Mouse (Mus musculus): ENCODE measurements around the gene Hadhb. TPM values are rescaled to one million over a fixed set of nuclear protein-coding genes. Genes with fewer than 3 reads are reported as not detected.

Gene Hadhb
- polyA plus RNA-seq, 1 experiment from 2014 or later, result 194 TPM

- peaks cover 22% of the 10 kb centered on the region for H3K27me3 ChIP-seq (ENCODE audit: insufficient read depth, low read length)
- H3K27ac ChIP-seq (ENCODE audit: low read length), result no peak overlapping the region
- 0 out of 2 replicates have a peak, but pooled peaks cover 3% of the 10 kb centered on the region for H3K36me3 ChIP-seq (ENCODE audit: insufficient read depth, low read length)
- H3K4me2 ChIP-seq (replicated peaks; ENCODE audit: low read depth, low read length), result no peak overlapping the region
- no peak overlapping the region for H3K4me3 ChIP-seq (ENCODE audit: low read length)
- 61% methylated on average over 3 of the region's 3 CpGs for WGBS
- no peak for ATAC-seq (ENCODE audit: low FRiP score, low TSS enrichment)
- H3K9me3 ChIP-seq (ENCODE audit: low read length), result no peaks in the 10 kb centered on the region
- H3K4me1 ChIP-seq (ENCODE audit: insufficient read depth, low read length), result peaks cover 39% of the 10 kb centered on the region
- no peak overlapping the region for H3K9ac ChIP-seq (replicated peaks; ENCODE audit: low read length)
Measured at GRCm38 (mm10) chr5:30111771-30112170, 43.3 kb upstream of the Hadhb start.

DNA sequence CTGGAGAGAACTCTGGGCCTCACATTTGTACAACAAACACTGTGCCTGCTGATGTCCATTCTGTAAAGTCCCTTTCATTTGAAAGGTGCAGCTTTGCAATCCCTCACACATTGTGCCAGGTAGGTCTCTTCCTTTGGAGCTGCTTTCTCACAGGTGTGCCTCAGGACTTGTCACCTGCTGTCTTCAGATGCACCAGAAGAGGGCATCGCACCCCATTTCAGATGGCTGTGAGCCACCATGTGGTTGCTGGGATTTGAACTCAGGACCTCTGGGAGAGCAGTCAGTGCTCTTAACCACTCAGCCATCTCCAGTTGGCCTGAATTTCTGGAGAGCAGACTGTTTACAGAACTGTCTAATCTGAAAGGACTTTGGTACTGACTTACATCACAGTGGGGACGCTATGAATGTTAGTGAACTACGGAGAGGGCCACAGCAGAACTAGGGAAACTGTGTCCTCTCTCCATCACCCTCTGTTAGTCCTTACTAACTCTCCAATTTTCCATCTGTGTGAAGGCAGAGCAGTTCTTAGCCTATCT lies 42.4 kb upstream of the Hadhb start:
- Histone ChIP-seq H3K9ac (replicated peaks; ENCODE audit: low read length) (no peak overlapping the region), H3K27ac (ENCODE audit: low read length) (no peak overlapping the region), H3K4me3 (ENCODE audit: low read length) (no peak overlapping the region), H3K36me3 (ENCODE audit: insufficient read depth, low read length) (0 out of 2 replicates have a peak, but pooled peaks cover 5% of the 10 kb centered on the region), H3K4me2 (replicated peaks; ENCODE audit: low read depth, low read length) (no peak overlapping the region), H3K27me3 (ENCODE audit: insufficient read depth, low read length) (peaks cover 15% of the 10 kb centered on the region), H3K4me1 (ENCODE audit: insufficient read depth, low read length) (peaks cover 30% of the 10 kb centered on the region), H3K9me3 (ENCODE audit: low read length) (no peaks in the 10 kb centered on the region)
- WGBS, result 85% methylated on average over 3 of the region's 3 CpGs
- ATAC-seq (ENCODE audit: low FRiP score, low TSS enrichment), result no peak

GRCm38 (mm10) chr5:30113881-30114760 lies 40.9 kb upstream of the Hadhb start:
- no peaks in the 10 kb centered on the region for H3K9me3 ChIP-seq (ENCODE audit: low read length)
- no peak overlapping the region for H3K27ac ChIP-seq (ENCODE audit: low read length)
- H3K4me3 ChIP-seq (ENCODE audit: low read length), result peak overlapping the region; percentile 60
- peak overlapping the region; percentile 94 for H3K4me2 ChIP-seq (replicated peaks; ENCODE audit: low read depth, low read length)
- under 1% methylated on average over 103 of the region's 103 CpGs for WGBS
- peaks cover 15% of the 10 kb centered on the region for H3K27me3 ChIP-seq (ENCODE audit: insufficient read depth, low read length)
- ATAC-seq (ENCODE audit: low FRiP score, low TSS enrichment), result peak; percentile 76
- H3K36me3 ChIP-seq (ENCODE audit: insufficient read depth, low read length), result peaks cover 15% of the 10 kb centered on the region; the same call in 1 of the 2 replicates
- H3K4me1 ChIP-seq (ENCODE audit: insufficient read depth, low read length), result peaks cover 28% of the 10 kb centered on the region
- H3K9ac ChIP-seq (replicated peaks; ENCODE audit: low read length), result peak overlapping the region; percentile 73

DNA sequence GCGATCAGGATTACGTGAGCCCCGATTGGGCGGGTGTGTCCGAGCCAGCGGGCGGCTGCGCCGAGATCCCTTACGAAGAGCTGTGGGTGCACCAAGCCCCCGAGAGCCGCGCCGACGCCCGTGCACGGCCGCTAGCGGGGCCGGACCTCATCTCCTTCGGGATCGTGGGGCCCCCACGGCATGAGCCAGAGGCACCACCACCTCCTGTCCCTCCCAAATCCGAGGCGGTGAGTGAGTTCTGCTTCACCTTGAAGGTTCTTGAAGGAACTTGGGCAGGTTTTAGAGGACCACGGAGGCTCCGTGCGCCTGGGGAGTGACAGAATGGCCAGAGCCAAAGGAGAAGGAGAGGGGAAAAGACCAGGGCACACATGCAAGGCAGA lies 40.3 kb upstream of the Hadhb start:
- Histone ChIP-seq H3K27ac (ENCODE audit: low read length) (no peak overlapping the region), H3K27me3 (ENCODE audit: insufficient read depth, low read length) (peaks cover 15% of the 10 kb centered on the region), H3K4me1 (ENCODE audit: insufficient read depth, low read length) (peaks cover 28% of the 10 kb centered on the region), H3K36me3 (ENCODE audit: insufficient read depth, low read length) (peaks cover 15% of the 10 kb centered on the region; the same call in 1 of the 2 replicates), H3K9ac (replicated peaks; ENCODE audit: low read length) (peak overlapping the region; percentile 73), H3K4me3 (ENCODE audit: low read length) (peak overlapping the region; percentile 60), H3K4me2 (replicated peaks; ENCODE audit: low read depth, low read length) (peak overlapping the region; percentile 94), H3K9me3 (ENCODE audit: low read length) (no peaks in the 10 kb centered on the region)
- 1% methylated on average over 28 of the region's 28 CpGs for WGBS
- no peak; the same call in 1 of the 2 replicates for ATAC-seq (ENCODE audit: low FRiP score, low TSS enrichment)

DNA sequence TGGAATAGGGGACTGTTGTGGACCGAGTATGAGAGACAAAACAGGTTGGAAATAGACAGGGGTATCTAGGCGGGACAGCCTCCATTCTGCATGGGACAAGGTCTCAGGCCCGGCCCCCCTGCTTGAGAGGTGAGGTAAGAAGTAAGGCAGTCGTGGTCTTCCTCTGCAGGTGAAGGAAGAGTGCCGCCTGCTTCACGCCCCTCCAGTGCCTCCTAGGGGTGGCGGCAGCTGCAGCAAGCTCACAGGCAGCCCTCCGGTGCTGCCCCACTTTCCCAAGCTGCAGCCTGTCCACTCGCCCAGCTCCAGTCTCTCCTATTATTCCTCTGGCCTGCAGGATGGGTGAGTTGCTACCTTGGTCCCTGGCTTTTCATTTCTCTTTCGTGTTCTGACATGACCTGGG lies 39.3 kb upstream of the Hadhb start:
- H3K9ac ChIP-seq (replicated peaks; ENCODE audit: low read length), result no peak overlapping the region
- ATAC-seq (ENCODE audit: low FRiP score, low TSS enrichment), result no peak
- no peak overlapping the region for H3K27ac ChIP-seq (ENCODE audit: low read length)
- peaks cover 18% of the 10 kb centered on the region for H3K4me1 ChIP-seq (ENCODE audit: insufficient read depth, low read length)
- H3K4me3 ChIP-seq (ENCODE audit: low read length), result no peak overlapping the region
- H3K9me3 ChIP-seq (ENCODE audit: low read length), result no peaks in the 10 kb centered on the region
- H3K4me2 ChIP-seq (replicated peaks; ENCODE audit: low read depth, low read length), result no peak overlapping the region
- peaks cover 21% of the 10 kb centered on the region; the same call in 1 of the 2 replicates for H3K36me3 ChIP-seq (ENCODE audit: insufficient read depth, low read length)
- peaks cover 15% of the 10 kb centered on the region for H3K27me3 ChIP-seq (ENCODE audit: insufficient read depth, low read length)
- WGBS, result 33% methylated on average over 10 of the region's 10 CpGs

DNA sequence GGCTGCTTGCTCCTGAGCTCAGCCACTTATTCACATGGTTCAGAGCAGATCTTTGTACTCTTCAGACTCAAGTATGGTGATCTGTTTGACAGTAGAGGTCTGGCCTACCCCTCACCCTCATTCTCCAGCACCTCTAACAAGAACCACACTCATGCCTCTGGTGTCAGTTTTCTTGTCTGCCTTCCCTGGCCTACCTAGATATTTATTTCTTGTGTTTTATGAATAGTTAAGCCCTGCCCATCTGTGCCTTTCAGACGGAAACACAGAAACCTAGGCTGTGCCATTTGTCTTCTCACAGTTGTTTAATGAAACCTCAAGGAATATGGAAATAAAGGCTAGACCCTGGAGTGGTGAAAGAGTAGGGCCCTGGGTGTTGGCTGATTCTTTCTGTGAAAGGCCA lies 37.0 kb upstream of the Hadhb start:
- H3K9ac ChIP-seq (replicated peaks; ENCODE audit: low read length), result no peak overlapping the region
- H3K4me3 ChIP-seq (ENCODE audit: low read length), result no peak overlapping the region
- no peak for ATAC-seq (ENCODE audit: low FRiP score, low TSS enrichment)
- 72% methylated on average over 1 of the region's 1 CpGs for WGBS
- H3K36me3 ChIP-seq (ENCODE audit: insufficient read depth, low read length), result peaks cover 44% of the 10 kb centered on the region
- H3K9me3 ChIP-seq (ENCODE audit: low read length), result no peaks in the 10 kb centered on the region
- H3K4me2 ChIP-seq (replicated peaks; ENCODE audit: low read depth, low read length), result no peak overlapping the region
- no peak overlapping the region for H3K27ac ChIP-seq (ENCODE audit: low read length)
- peaks cover 5% of the 10 kb centered on the region for H3K27me3 ChIP-seq (ENCODE audit: insufficient read depth, low read length)
- peaks cover 7% of the 10 kb centered on the region for H3K4me1 ChIP-seq (ENCODE audit: insufficient read depth, low read length)

DNA sequence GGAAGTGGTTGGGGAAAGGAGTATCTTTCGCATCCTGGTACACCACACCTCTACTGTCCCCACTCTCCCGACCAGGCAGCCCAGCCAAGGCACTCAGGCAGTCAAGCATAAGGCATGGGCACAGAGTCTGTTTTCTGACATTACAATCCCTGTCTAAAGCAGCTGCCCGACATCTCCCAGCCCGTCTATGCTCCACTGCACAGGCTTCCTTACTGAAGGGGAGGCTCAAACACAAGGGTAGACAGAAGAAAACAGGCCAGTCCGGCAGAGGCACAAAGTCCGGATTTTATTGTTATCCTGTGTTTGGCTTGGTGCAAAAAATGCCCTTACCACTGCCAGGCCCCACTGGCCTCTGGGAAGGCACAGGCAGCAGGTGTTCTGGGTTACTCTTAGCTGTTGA lies 35.9 kb upstream of the Hadhb start:
- Histone ChIP-seq H3K9ac (replicated peaks; ENCODE audit: low read length) (no peak overlapping the region), H3K4me2 (replicated peaks; ENCODE audit: low read depth, low read length) (no peak overlapping the region), H3K9me3 (ENCODE audit: low read length) (no peaks in the 10 kb centered on the region), H3K4me3 (ENCODE audit: low read length) (no peak overlapping the region), H3K36me3 (ENCODE audit: insufficient read depth, low read length) (peaks cover 54% of the 10 kb centered on the region), H3K27me3 (ENCODE audit: insufficient read depth, low read length) (peaks cover 5% of the 10 kb centered on the region), H3K4me1 (ENCODE audit: insufficient read depth, low read length) (peaks cover under 1% of the 10 kb centered on the region), H3K27ac (ENCODE audit: low read length) (peak overlapping the region; percentile 18; the same call in 1 of the 2 replicates)
- WGBS, result 49% methylated on average over 6 of the region's 6 CpGs
- ATAC-seq (ENCODE audit: low FRiP score, low TSS enrichment), result peak; percentile 70

DNA sequence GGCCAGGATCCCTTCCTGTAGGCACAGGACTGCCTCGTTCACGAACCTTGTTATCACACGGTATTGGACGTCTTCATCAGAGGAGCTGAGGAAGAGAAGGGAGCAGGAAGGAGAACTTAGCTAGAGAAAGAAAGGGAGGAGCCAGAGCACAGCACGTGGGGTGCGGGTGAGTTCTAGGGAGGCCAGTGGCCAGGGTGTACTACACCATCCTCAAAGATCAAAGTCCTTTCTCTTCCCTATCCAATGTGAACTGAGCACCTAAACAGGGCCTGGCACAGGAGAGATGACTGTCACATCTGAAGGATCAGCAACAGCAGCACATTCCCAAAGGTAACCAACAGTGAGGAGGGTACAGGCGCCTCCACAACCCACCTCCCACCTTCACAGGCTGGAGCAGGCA lies 34.9 kb upstream of the Hadhb start:
- ATAC-seq (ENCODE audit: low FRiP score, low TSS enrichment), result no peak
- Histone ChIP-seq H3K4me2 (replicated peaks; ENCODE audit: low read depth, low read length) (no peak overlapping the region), H3K4me3 (ENCODE audit: low read length) (no peak overlapping the region), H3K9ac (replicated peaks; ENCODE audit: low read length) (no peak overlapping the region), H3K27ac (ENCODE audit: low read length) (no peak overlapping the region), H3K4me1 (ENCODE audit: insufficient read depth, low read length) (no peaks in the 10 kb centered on the region; the same call in 1 of the 2 replicates), H3K36me3 (ENCODE audit: insufficient read depth, low read length) (peaks cover 60% of the 10 kb centered on the region), H3K9me3 (ENCODE audit: low read length) (no peaks in the 10 kb centered on the region), H3K27me3 (ENCODE audit: insufficient read depth, low read length) (no peaks in the 10 kb centered on the region)
- WGBS, result 83% methylated on average over 7 of the region's 7 CpGs

DNA sequence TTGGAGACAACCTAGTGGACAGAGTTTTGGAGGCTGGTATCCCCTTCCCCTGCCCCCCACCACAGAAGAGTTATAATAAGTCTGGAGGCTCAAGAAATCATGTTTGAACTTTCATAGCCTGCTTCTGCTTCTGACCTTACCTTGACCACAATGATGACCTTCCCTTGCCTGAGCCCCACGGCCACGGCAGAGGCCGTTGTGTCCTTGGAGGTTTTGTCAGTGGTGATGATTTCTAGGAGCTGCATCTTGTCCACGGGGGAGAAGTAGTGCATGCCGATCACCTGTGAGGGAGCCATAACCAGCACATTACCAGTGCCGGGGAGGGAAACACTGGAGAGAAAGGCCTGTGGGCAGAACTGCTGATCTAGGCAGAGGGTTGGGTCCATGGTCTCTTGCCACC lies 32.6 kb upstream of the Hadhb start:
- peaks cover 74% of the 10 kb centered on the region for H3K36me3 ChIP-seq (ENCODE audit: insufficient read depth, low read length)
- H3K27ac ChIP-seq (ENCODE audit: low read length), result no peak overlapping the region
- H3K9ac ChIP-seq (replicated peaks; ENCODE audit: low read length), result no peak overlapping the region
- 93% methylated on average over 6 of the region's 6 CpGs for WGBS
- H3K4me3 ChIP-seq (ENCODE audit: low read length), result no peak overlapping the region
- no peak overlapping the region for H3K4me2 ChIP-seq (replicated peaks; ENCODE audit: low read depth, low read length)
- no peaks in the 10 kb centered on the region for H3K9me3 ChIP-seq (ENCODE audit: low read length)
- H3K27me3 ChIP-seq (ENCODE audit: insufficient read depth, low read length), result no peaks in the 10 kb centered on the region
- no peak for ATAC-seq (ENCODE audit: low FRiP score, low TSS enrichment)
- H3K4me1 ChIP-seq (ENCODE audit: insufficient read depth, low read length), result no peaks in the 10 kb centered on the region; the same call in 1 of the 2 replicates

- no peak for ATAC-seq (ENCODE audit: low FRiP score, low TSS enrichment)
- WGBS, result 48% methylated on average over 5 of the region's 5 CpGs
- Histone ChIP-seq H3K27me3 (ENCODE audit: insufficient read depth, low read length) (no peaks in the 10 kb centered on the region), H3K4me2 (replicated peaks; ENCODE audit: low read depth, low read length) (no peak overlapping the region), H3K4me1 (ENCODE audit: insufficient read depth, low read length) (no peaks in the 10 kb centered on the region), H3K4me3 (ENCODE audit: low read length) (no peak overlapping the region), H3K9me3 (ENCODE audit: low read length) (no peaks in the 10 kb centered on the region), H3K27ac (ENCODE audit: low read length) (no peak overlapping the region), H3K36me3 (ENCODE audit: insufficient read depth, low read length) (peaks cover 86% of the 10 kb centered on the region), H3K9ac (replicated peaks; ENCODE audit: low read length) (no peak overlapping the region)
Measured at GRCm38 (mm10) chr5:30125587-30125986, 29.5 kb upstream of the Hadhb start.

Measured in kidney, embryonic 16.5 days (tissue).